Mouse (Mus musculus) embryonic facial prominence, embryonic 12.5 days (tissue): ENCODE measurements around the gene Zfp385b. TPM values are rescaled to one million over a fixed set of nuclear protein-coding genes. Genes with fewer than 3 reads are reported as not detected.

ENCODE experiments used
- ATAC-seq: fragments of 200-750 bp; cut with Nextera tagmentation; 2 replicates; pipeline ENCODE4 v1.8.0; 2017; ENCODE audit not compliant: insufficient number of reproducible peaks, insufficient read depth, low FRiP score, low TSS enrichment
- H3K27ac ChIP-seq: fragments of 300-500 bp; sonication (generic); 2 replicates; pipeline ENCODE4 v1.5.1; 2016; ENCODE audit warnings: mild to moderate bottlenecking
- H3K27me3 ChIP-seq: fragments of 300-500 bp; sonication (generic); 2 replicates; pipeline ENCODE4 v1.6.1; 2016; ENCODE audit warnings: mild to moderate bottlenecking, moderate library complexity
- H3K36me3 ChIP-seq: fragments of 300-500 bp; sonication (generic); 2 replicates; pipeline ENCODE4 v1.6.1; 2016; ENCODE audit warnings: mild to moderate bottlenecking
- H3K4me1 ChIP-seq: fragments of 300-500 bp; sonication (generic); 2 replicates; pipeline ENCODE4 v1.6.1; 2016
- H3K4me2 ChIP-seq: fragments of 300-500 bp; sonication (generic); replicated peaks from 2 replicates; pipeline ENCODE4 v1.6.1; 2016; ENCODE audit warnings: mild to moderate bottlenecking, moderate library complexity
- H3K4me3 ChIP-seq: fragments of 300-500 bp; sonication (generic); 2 replicates; pipeline ENCODE4 v1.5.1; 2016; ENCODE audit warnings: mild to moderate bottlenecking
- H3K9ac ChIP-seq: fragments of 300-500 bp; sonication (generic); 2 replicates; pipeline ENCODE4 v1.6.1; 2016; ENCODE audit warnings: mild to moderate bottlenecking, moderate library complexity
- H3K9me3 ChIP-seq: fragments of 300-500 bp; sonication (generic); 2 replicates; pipeline ENCODE4 v1.6.1; 2016; ENCODE audit warnings: mild to moderate bottlenecking, moderate library complexity
- WGBS: fragments of 180-500 bp; shearing (Covaris S2); methylation state at CpG from one replicate; pipeline ENCODE4 v1.1.7; 2016; 5-methylcytosine and 5-hydroxymethylcytosine counted together
- polyA plus RNA-seq: library from polyadenylated mRNA; unstranded; fragments of >200 nt; fragmentation: Nextera tagmentation; extraction: Ambion mirVana; gene quantifications from 2 replicates; pipeline ENCODE4 v1.2.1, GENCODE M21; 2016

Gene Zfp385b
- polyA plus RNA-seq, 1 experiment from 2014 or later: 3.6 TPM

GRCm38 (mm10) chr2:77508731-77509130 is 310.7 kb downstream of the Zfp385b start:
- no peaks in the 10 kb centered on the region for H3K27me3 ChIP-seq
- no peak for ATAC-seq
- H3K36me3 ChIP-seq: no peaks in the 10 kb centered on the region
- H3K4me1 ChIP-seq: peaks cover 4% of the 10 kb centered on the region; the same call in 1 of the 2 replicates
- WGBS: 65% methylated on average over 6 of the region's 6 CpGs
- H3K9ac ChIP-seq: no peak overlapping the region
- H3K9me3 ChIP-seq: no peaks in the 10 kb centered on the region
- no peak overlapping the region for H3K4me2 ChIP-seq
- no peak overlapping the region for H3K4me3 ChIP-seq
- H3K27ac ChIP-seq: no peak overlapping the region

DNA sequence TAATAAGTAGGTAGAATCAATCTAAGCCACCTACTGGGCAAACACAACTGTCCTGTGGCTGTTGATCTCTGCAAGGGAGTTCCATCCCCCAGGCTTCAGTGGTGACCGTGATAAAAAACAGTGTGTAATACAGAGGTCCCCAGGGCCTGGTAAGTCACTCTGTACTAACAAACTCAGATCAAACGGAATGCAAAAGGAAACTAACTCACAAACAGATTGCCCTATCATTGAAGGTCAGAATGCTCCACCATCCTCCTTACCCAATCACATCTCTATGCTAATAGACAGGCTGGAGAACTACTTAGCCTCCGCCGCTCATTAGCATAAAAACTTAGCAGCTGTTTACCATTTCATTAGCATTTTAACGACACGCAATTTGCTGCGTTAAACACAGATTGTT is 313.1 kb downstream of the Zfp385b start:
- WGBS: 4% methylated on average over 7 of the region's 7 CpGs
- no peak overlapping the region for H3K4me3 ChIP-seq
- peaks cover 4% of the 10 kb centered on the region; the same call in 1 of the 2 replicates for H3K4me1 ChIP-seq
- H3K9me3 ChIP-seq: no peaks in the 10 kb centered on the region
- no peaks in the 10 kb centered on the region for H3K36me3 ChIP-seq
- ATAC-seq: no peak
- H3K27me3 ChIP-seq: no peaks in the 10 kb centered on the region
- no peak overlapping the region for H3K4me2 ChIP-seq
- H3K9ac ChIP-seq: no peak overlapping the region
- no peak overlapping the region for H3K27ac ChIP-seq

- Histone ChIP-seq H3K4me1 (peaks cover 4% of the 10 kb centered on the region; the same call in 1 of the 2 replicates), H3K9ac (no peak overlapping the region), H3K27me3 (no peaks in the 10 kb centered on the region), H3K36me3 (no peaks in the 10 kb centered on the region), H3K4me2 (no peak overlapping the region), H3K4me3 (no peak overlapping the region), H3K27ac (no peak overlapping the region), H3K9me3 (no peaks in the 10 kb centered on the region)
- 75% methylated on average over 1 of the region's 1 CpGs for WGBS
- ATAC-seq: no peak
Observed at GRCm38 (mm10) chr2:77505614-77506013, 313.8 kb downstream of the Zfp385b start.

GRCm38 (mm10) chr2:77503674-77504351 is 315.6 kb downstream of the Zfp385b start:
- H3K27me3 ChIP-seq: no peaks in the 10 kb centered on the region
- no peak overlapping the region for H3K4me3 ChIP-seq
- no peaks in the 10 kb centered on the region for H3K36me3 ChIP-seq
- H3K9ac ChIP-seq: no peak overlapping the region
- H3K27ac ChIP-seq: no peak overlapping the region
- no peaks in the 10 kb centered on the region for H3K9me3 ChIP-seq
- peaks cover 4% of the 10 kb centered on the region; the same call in 1 of the 2 replicates for H3K4me1 ChIP-seq
- no peak for ATAC-seq
- no peak overlapping the region for H3K4me2 ChIP-seq
- WGBS: 86% methylated on average over 6 of the region's 6 CpGs

DNA sequence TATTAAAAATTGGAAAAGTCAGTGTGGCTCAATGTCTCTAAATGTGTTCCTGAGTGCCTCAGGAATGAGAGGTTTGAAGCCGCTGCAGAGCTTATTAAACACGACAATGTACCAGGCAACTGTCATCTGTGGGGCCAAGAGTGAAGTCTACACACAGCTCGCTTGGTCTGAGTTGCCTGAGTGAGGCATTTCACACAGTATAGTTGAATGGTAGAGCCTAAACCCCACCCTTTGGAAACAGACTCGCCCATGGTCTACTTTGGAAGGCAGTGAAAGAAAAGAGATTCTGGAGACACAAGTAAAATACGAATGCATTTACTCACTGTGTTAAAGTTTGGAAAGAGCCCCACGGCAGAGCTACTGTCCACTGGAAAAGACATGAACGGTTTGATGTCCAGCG is 316.2 kb downstream of the Zfp385b start:
- Histone ChIP-seq H3K4me1 (peaks cover 4% of the 10 kb centered on the region; the same call in 1 of the 2 replicates), H3K27me3 (no peaks in the 10 kb centered on the region), H3K27ac (no peak overlapping the region), H3K9me3 (no peaks in the 10 kb centered on the region), H3K36me3 (no peaks in the 10 kb centered on the region), H3K9ac (no peak overlapping the region), H3K4me2 (no peak overlapping the region), H3K4me3 (no peak overlapping the region)
- no peak for ATAC-seq
- 89% methylated on average over 8 of the region's 8 CpGs for WGBS

DNA sequence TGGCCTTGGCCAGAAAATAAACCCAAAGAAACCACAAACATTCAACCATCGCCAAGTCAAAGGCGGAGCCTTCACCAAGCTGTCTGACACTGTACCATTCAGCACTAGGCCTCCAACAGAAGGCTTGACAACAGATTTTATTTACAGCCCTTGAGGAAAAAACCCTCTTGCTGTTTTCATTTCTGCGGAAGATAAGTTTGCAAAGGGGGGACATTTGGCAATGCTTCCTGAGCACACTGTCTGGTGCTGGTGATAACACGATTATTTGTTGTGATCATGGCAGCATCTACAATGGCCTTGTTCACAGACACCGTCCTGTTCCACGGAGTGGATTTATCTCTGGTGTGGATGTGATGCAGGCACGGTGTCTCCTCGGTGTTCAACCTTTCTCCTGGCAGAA is 317.0 kb downstream of the Zfp385b start:
- no peak overlapping the region for H3K4me2 ChIP-seq
- no peak overlapping the region for H3K4me3 ChIP-seq
- WGBS: 83% methylated on average over 8 of the region's 8 CpGs
- H3K36me3 ChIP-seq: no peaks in the 10 kb centered on the region
- no peaks in the 10 kb centered on the region for H3K9me3 ChIP-seq
- no peak for ATAC-seq
- no peak overlapping the region for H3K27ac ChIP-seq
- no peak overlapping the region for H3K9ac ChIP-seq
- no peaks in the 10 kb centered on the region for H3K27me3 ChIP-seq
- H3K4me1 ChIP-seq: peaks cover 4% of the 10 kb centered on the region; the same call in 1 of the 2 replicates

DNA sequence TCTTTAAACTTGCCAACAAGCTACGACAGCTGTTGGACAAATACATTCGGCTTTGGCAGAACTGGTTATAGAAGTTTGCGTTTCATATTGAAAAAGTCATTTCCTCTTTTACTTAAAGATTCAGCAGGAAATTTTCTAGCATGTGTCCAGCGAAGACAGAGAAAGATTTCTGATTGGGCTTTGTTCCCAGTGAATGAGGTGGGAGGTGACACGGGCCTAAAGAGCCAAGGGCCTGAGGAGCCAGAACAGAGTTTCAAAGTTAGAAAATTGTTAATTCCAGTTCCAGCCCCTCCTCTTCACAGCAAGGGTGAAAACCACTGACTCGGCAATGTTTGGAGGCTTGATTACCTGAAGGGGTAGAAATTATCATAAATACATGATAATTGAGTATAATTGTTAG is 319.0 kb downstream of the Zfp385b start:
- Histone ChIP-seq H3K4me3 (no peak overlapping the region), H3K36me3 (no peaks in the 10 kb centered on the region), H3K27me3 (no peaks in the 10 kb centered on the region), H3K27ac (no peak overlapping the region), H3K9ac (no peak overlapping the region), H3K4me1 (no peaks in the 10 kb centered on the region), H3K9me3 (no peaks in the 10 kb centered on the region), H3K4me2 (no peak overlapping the region)
- ATAC-seq: no peak
- 71% methylated on average over 6 of the region's 6 CpGs for whole genome bisulfite sequencing

DNA sequence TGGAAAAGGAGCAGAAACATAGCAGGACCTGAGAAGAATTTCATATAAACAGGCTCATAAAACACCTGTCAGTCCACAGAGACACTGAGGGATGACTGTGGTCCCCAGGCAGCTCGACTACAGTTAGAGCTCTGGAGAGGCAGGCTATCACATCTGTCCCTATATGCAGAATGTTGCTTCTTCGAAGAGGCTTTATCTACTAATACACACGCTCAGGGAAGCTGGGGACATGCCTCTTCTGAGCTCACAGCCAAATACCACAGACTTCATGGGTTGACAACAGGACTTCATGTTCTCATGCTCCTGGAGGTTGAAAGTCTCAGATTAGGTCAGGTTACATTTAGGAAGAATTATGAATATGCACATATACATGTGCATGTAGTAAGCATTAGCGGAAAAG is 321.1 kb downstream of the Zfp385b start:
- Histone ChIP-seq H3K4me1 (no peaks in the 10 kb centered on the region), H3K9ac (no peak overlapping the region), H3K36me3 (no peaks in the 10 kb centered on the region), H3K4me2 (no peak overlapping the region), H3K9me3 (no peaks in the 10 kb centered on the region), H3K27ac (no peak overlapping the region), H3K27me3 (no peaks in the 10 kb centered on the region), H3K4me3 (no peak overlapping the region)
- no peak for ATAC-seq
- 88% methylated on average over 4 of the region's 4 CpGs for WGBS

GRCm38 (mm10) chr2:77497942-77498341 is 321.5 kb downstream of the Zfp385b start:
- 95% methylated on average over 6 of the region's 6 CpGs for WGBS
- H3K4me1 ChIP-seq: no peaks in the 10 kb centered on the region
- H3K27me3 ChIP-seq: no peaks in the 10 kb centered on the region
- no peak overlapping the region for H3K27ac ChIP-seq
- no peak overlapping the region for H3K4me3 ChIP-seq
- H3K9me3 ChIP-seq: no peaks in the 10 kb centered on the region
- no peaks in the 10 kb centered on the region for H3K36me3 ChIP-seq
- ATAC-seq: no peak
- no peak overlapping the region for H3K4me2 ChIP-seq
- H3K9ac ChIP-seq: no peak overlapping the region

GRCm38 (mm10) chr2:77496071-77496470 is 323.4 kb downstream of the Zfp385b start:
- WGBS: 88% methylated on average over 7 of the region's 7 CpGs
- no peak overlapping the region for H3K27ac ChIP-seq

DNA sequence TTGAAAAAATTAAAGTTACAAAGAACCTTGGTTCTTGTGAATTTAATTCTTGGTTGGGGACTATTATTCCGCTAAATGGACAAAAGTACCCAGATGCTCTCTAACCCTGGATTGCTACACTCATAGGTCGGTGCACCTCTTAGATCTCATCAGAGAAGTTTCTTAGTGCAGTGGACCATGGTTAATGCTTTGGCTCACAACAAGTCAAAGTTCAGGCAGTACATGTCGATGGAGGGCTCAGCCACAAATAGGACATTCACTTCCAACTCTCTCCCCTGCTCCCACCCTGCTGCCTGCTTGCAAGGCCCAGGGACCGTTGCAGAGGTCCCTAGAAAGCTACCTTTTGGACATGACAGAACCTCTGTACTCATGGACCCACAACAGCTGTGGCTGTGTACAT is 324.1 kb downstream of the Zfp385b start:
- 86% methylated on average over 4 of the region's 4 CpGs for WGBS
- no peak for ATAC-seq

More at GRCm38 (mm10) chr2:77496071-77496470, 323.4 kb downstream of the Zfp385b start:
- Histone ChIP-seq H3K9ac (no peak overlapping the region), H3K4me1 (no peaks in the 10 kb centered on the region), H3K27me3 (no peaks in the 10 kb centered on the region), H3K4me2 (no peak overlapping the region), H3K4me3 (no peak overlapping the region), H3K36me3 (no peaks in the 10 kb centered on the region), H3K9me3 (no peaks in the 10 kb centered on the region)
- no peak for ATAC-seq

DNA sequence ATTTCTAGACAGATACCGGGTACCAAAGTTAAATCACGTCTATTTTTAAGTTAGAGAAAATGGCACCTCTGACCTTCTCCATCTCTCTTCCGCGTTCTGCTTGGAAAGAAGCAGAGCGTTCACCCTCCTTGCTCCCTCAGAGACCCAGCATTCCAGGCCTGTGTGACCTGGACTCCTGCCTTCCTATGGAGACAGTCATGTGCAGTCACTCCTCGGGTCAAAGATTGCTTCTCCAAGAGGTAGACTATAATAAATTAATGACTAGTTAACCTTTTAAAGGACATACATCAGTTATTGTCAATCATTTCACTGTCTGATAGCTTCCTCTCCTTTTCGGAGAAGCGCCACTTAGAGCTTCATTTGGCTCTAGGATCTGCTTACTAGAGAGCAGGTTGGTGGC is 325.7 kb downstream of the Zfp385b start:
- no peak overlapping the region for H3K4me2 ChIP-seq
- no peak overlapping the region for H3K9ac ChIP-seq
- H3K36me3 ChIP-seq: no peaks in the 10 kb centered on the region
- no peak for ATAC-seq
- no peaks in the 10 kb centered on the region for H3K9me3 ChIP-seq
- no peak overlapping the region for H3K27ac ChIP-seq
- 92% methylated on average over 8 of the region's 8 CpGs for WGBS
- no peak overlapping the region for H3K4me3 ChIP-seq
- H3K4me1 ChIP-seq: no peaks in the 10 kb centered on the region
- H3K27me3 ChIP-seq: no peaks in the 10 kb centered on the region

More for the DNA sequence above, 324.1 kb downstream of the Zfp385b start:
- Histone ChIP-seq H3K4me1 (no peaks in the 10 kb centered on the region), H3K36me3 (no peaks in the 10 kb centered on the region), H3K9me3 (no peaks in the 10 kb centered on the region), H3K4me2 (no peak overlapping the region), H3K27ac (no peak overlapping the region), H3K27me3 (no peaks in the 10 kb centered on the region), H3K9ac (no peak overlapping the region), H3K4me3 (no peak overlapping the region)
